In the genomic region with DNA sequence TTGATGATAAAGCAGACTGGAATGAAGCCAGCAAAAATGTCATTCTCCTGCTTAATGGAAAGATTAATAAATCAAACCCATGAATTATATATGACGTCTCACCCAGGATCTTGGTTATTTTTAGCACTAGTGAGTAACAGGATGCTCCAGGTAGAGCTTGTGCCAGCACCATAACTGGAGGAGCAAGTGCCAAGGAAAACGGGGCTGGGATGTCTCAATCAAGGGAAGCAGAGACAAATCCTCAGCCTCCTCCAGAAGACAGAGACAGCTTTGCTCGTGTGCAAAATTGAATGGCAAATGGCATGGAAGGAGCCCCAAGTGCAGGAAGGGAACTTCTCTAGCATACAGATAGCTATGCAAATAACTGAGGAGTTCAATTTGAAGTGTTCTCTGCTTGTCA, we compare ENCODE assay signal across 26 mouse cellular contexts.
"Had no signal": no experiment of that assay in that cellular context is flagged by ENCODE, and none has a peak within 500 bp of the region (broad histone marks: within the 10 kb centered on the region; RNA-seq: fewer than 3 reads in every experiment).

No protein-coding gene starts in this region.

- H3K9ac ChIP-seq: heart, embryonic 12.5 days; hindbrain, embryonic 13.5 days; hindbrain, embryonic 15.5 days; intestine, embryonic 15.5 days; limb, embryonic 12.5 days; liver, embryonic 13.5 days; liver, embryonic 15.5 days; liver, postnatal 0 days had no signal

- H3K27ac ChIP-seq: gastrocnemius, adult 2 months; heart, embryonic 10.5 days; hindbrain, embryonic 13.5 days; hindbrain, embryonic 15.5 days; intestine, embryonic 15.5 days; layer of hippocampus, adult 2 months; left cerebral cortex, adult 2 months; limb, embryonic 10.5 days; limb, embryonic 12.5 days; liver, embryonic 13.5 days; liver, embryonic 15.5 days had no signal

- H3K4me2 ChIP-seq: heart, embryonic 12.5 days; hindbrain, embryonic 13.5 days; hindbrain, embryonic 15.5 days; intestine, embryonic 15.5 days; limb, embryonic 12.5 days; liver, embryonic 11.5 days; liver, embryonic 13.5 days; liver, embryonic 15.5 days had no signal

- H3K27me3 ChIP-seq: heart, embryonic 12.5 days; intestine, embryonic 15.5 days; liver, embryonic 13.5 days; liver, embryonic 15.5 days had no signal

- H3K36me3 ChIP-seq: heart, embryonic 10.5 days; heart, embryonic 12.5 days; hindbrain, embryonic 13.5 days; hindbrain, embryonic 15.5 days; intestine, embryonic 15.5 days; limb, embryonic 10.5 days; limb, embryonic 12.5 days; liver, embryonic 13.5 days; liver, embryonic 15.5 days had no signal

- ATAC-seq: inflammation-experienced regulatory T-cells, adult 6 months; intestine, embryonic 15.5 days; intestine, postnatal 0 days; liver, postnatal 0 days had no signal

- DNase-seq: gastrocnemius, adult 2 months; gastrocnemius, postnatal 10 days; gastrocnemius, postnatal 25 days; heart, adult 18-20 months; heart, postnatal 10 days; heart, postnatal 4 days; kidney, adult 8-10 months; kidney, postnatal 10 days; kidney, postnatal 25 days; kidney, postnatal 4 days; liver; liver, embryonic 13.5 days; liver, postnatal 0 days had no signal

- H3K4me3 ChIP-seq: gastrocnemius, adult 2 months; heart, embryonic 10.5 days; heart, embryonic 12.5 days; hindbrain, embryonic 13.5 days; hindbrain, embryonic 15.5 days; intestine, embryonic 15.5 days; layer of hippocampus, adult 2 months; left cerebral cortex, adult 2 months; limb, embryonic 10.5 days; limb, embryonic 12.5 days; liver, embryonic 13.5 days; liver, embryonic 15.5 days had no signal

- H3K9me3 ChIP-seq: heart, embryonic 10.5 days; heart, embryonic 12.5 days; hindbrain, embryonic 13.5 days; hindbrain, embryonic 15.5 days; intestine, embryonic 15.5 days; limb, embryonic 10.5 days; limb, embryonic 12.5 days; liver, embryonic 13.5 days; liver, embryonic 15.5 days had no signal

- H3K4me1 ChIP-seq: heart, embryonic 10.5 days; heart, embryonic 12.5 days; hindbrain, embryonic 13.5 days; hindbrain, embryonic 15.5 days; intestine, embryonic 15.5 days; limb, embryonic 10.5 days; limb, embryonic 12.5 days; liver, embryonic 13.5 days; liver, embryonic 15.5 days had no signal
